Mouse (Mus musculus) CH12.LX (cell line): ENCODE results near the gene Ficd. TPM values are rescaled to one million over a fixed set of nuclear protein-coding genes. Genes with fewer than 3 reads are reported as not detected.

ENCODE experiments used
- DNase-seq: peaks from one replicate; pipeline ENCODE4 v3.0.0-alpha.2; 2013; ENCODE audit errors: extremely low read depth
- H3K27ac ChIP-seq: 2 replicates; pipeline ENCODE4 v1.5.1; 2012; ENCODE audit warnings: low read depth, mild to moderate bottlenecking, control low read depth, moderate library complexity; ENCODE audit not compliant: insufficient read depth
- H3K27me3 ChIP-seq: replicated peaks from 2 replicates; pipeline ENCODE3; 2012; ENCODE audit warnings: inconsistent platforms
- H3K36me3 ChIP-seq, 2 experiments: replicated peaks in 1 of 2; 2 replicates each; pipeline versions ENCODE3 to v1.6.1; 2012; ENCODE audit warnings: inconsistent platforms in 1 of 2, low read length in 1 of 2, mild to moderate bottlenecking in 1 of 2, mixed read lengths in 1 of 2, moderate library complexity in 1 of 2; ENCODE audit not compliant: control insufficient read depth in 1 of 2, insufficient read depth in 1 of 2
- H3K4me1 ChIP-seq, 2 experiments: 2 replicates each; pipeline ENCODE4 v1.6.1; 2012; ENCODE audit warnings: inconsistent platforms in 1 of 2, moderate library complexity in 1 of 2; ENCODE audit not compliant: insufficient read depth in 2 of 2, control insufficient read depth in 1 of 2
- H3K4me2 ChIP-seq: 2 replicates; pipeline ENCODE4 v1.6.1; 2012; ENCODE audit warnings: low read depth, mild to moderate bottlenecking, control low read depth; ENCODE audit not compliant: poor library complexity, insufficient read depth, severe bottlenecking
- H3K4me3 ChIP-seq, 3 experiments: fragments of 150-350 bp in 1 of 3; sonication (generic) in 1 of 3; replicated peaks in 1 of 3; 2 replicates each; pipeline versions ENCODE3 to v1.5.1; 2011 to 2012; ENCODE audit warnings: low read depth in 2 of 3, low read length in 2 of 3, mild to moderate bottlenecking in 2 of 3, moderate library complexity in 2 of 3, control low read depth in 1 of 3, improper control_type of control experiment in 1 of 3, inconsistent platforms in 1 of 3, mixed read lengths in 1 of 3; ENCODE audit not compliant: poor library complexity in 1 of 3
- H3K79me2 ChIP-seq: replicated peaks from 2 replicates; pipeline ENCODE4 v1.6.1; 2012; ENCODE audit warnings: mild to moderate bottlenecking, moderate library complexity; ENCODE audit not compliant: control insufficient read depth, poor library complexity, insufficient read depth, severe bottlenecking; ENCODE audit errors: extremely low read depth
- H3K9ac ChIP-seq: 2 replicates; pipeline ENCODE4 v1.6.1; 2012; ENCODE audit warnings: low read depth, mild to moderate bottlenecking, control low read depth, moderate library complexity; ENCODE audit not compliant: insufficient read depth
- H3K9me3 ChIP-seq: replicated peaks from 2 replicates; pipeline ENCODE3; 2012; ENCODE audit warnings: low read length, inconsistent platforms, mixed read lengths
- CHD1 ChIP-seq: IDR thresholded peaks from 2 replicates; pipeline ENCODE4 v1.6.1; 2012; ENCODE audit warnings: low read depth, low read length, improper control_type of control experiment, inconsistent platforms
- CHD2 ChIP-seq: IDR thresholded peaks from 2 replicates; pipeline ENCODE4 v1.6.1; 2011; ENCODE audit warnings: low read length, improper control_type of control experiment
- CTCF ChIP-seq, 2 experiments: IDR thresholded peaks in 1 of 2; conservative IDR thresholded peaks in 1 of 2; 2 replicates each; pipeline ENCODE4 v1.5.1; 2011 to 2012; ENCODE audit warnings: low read depth in 2 of 2, low read length in 2 of 2, improper control_type of control experiment in 1 of 2, inconsistent platforms in 1 of 2, mild to moderate bottlenecking in 1 of 2, moderate library complexity in 1 of 2
- ELF1 ChIP-seq: IDR thresholded peaks from 2 replicates; pipeline ENCODE4 v1.6.1; 2014; ENCODE audit warnings: low read depth, mild to moderate bottlenecking, inconsistent platforms, low read length, improper control_type of control experiment
- EP300 ChIP-seq: IDR thresholded peaks from 2 replicates; pipeline ENCODE4 v1.6.1; 2011; ENCODE audit warnings: low read length, improper control_type of control experiment
- HCFC1 ChIP-seq: IDR thresholded peaks from 2 replicates; pipeline ENCODE4 v1.6.1; 2012; ENCODE audit warnings: low read depth, mild to moderate bottlenecking, inconsistent platforms, low read length, improper control_type of control experiment
- IRF4 ChIP-seq: IDR thresholded peaks from 2 replicates; pipeline ENCODE4 v1.6.1; 2014; ENCODE audit warnings: low read depth, mild to moderate bottlenecking, inconsistent platforms, low read length, improper control_type of control experiment
- JUN ChIP-seq: IDR thresholded peaks from 2 replicates; pipeline ENCODE4 v1.6.1; 2011; ENCODE audit warnings: low read depth, mild to moderate bottlenecking, low read length, improper control_type of control experiment, moderate library complexity; ENCODE audit not compliant: insufficient read depth
- JUND ChIP-seq: conservative IDR thresholded peaks from 2 replicates; pipeline ENCODE4 v1.6.1; 2011; ENCODE audit warnings: low read depth, low read length, improper control_type of control experiment
- MAX ChIP-seq: IDR thresholded peaks from 2 replicates; pipeline ENCODE4 v1.6.1; 2011; ENCODE audit warnings: low read length, improper control_type of control experiment
- MYC ChIP-seq: IDR thresholded peaks from 2 replicates; pipeline ENCODE4 v1.6.1; 2011; ENCODE audit warnings: low read depth, mild to moderate bottlenecking, improper control_type of control experiment, low read length
- NELFE ChIP-seq: IDR thresholded peaks from 2 replicates; pipeline ENCODE4 v1.6.1; 2011; ENCODE audit warnings: low read depth, low read length, improper control_type of control experiment
- NRF1 ChIP-seq: IDR thresholded peaks from 2 replicates; pipeline ENCODE4 v1.6.1; 2014; ENCODE audit warnings: low read depth, mild to moderate bottlenecking, inconsistent platforms, low read length, improper control_type of control experiment, moderate library complexity
- PAX5 ChIP-seq: IDR thresholded peaks from 2 replicates; pipeline ENCODE4 v1.6.1; 2012; ENCODE audit warnings: low read length, inconsistent platforms, mixed read lengths
- POLR2A ChIP-seq: IDR thresholded peaks from 2 replicates; pipeline ENCODE4 v1.6.1; 2011; ENCODE audit warnings: low read depth, mild to moderate bottlenecking, improper control_type of control experiment, low read length
- POLR2AphosphoS2 ChIP-seq: IDR thresholded peaks from 2 replicates; pipeline ENCODE4 v1.6.1; 2011; ENCODE audit warnings: low read depth, low read length, improper control_type of control experiment
- RAD21 ChIP-seq: IDR thresholded peaks from 2 replicates; pipeline ENCODE4 v1.6.1; 2011; ENCODE audit warnings: low read depth, mild to moderate bottlenecking, low read length, improper control_type of control experiment, moderate library complexity
- SMC3 ChIP-seq: IDR thresholded peaks from 2 replicates; pipeline ENCODE4 v1.6.1; 2011; ENCODE audit warnings: low read depth, low read length, improper control_type of control experiment
- TBP ChIP-seq: conservative IDR thresholded peaks from 2 replicates; pipeline ENCODE4 v1.6.1; 2011; ENCODE audit warnings: low read depth, low read length, improper control_type of control experiment
- USF1 ChIP-seq: IDR thresholded peaks from 2 replicates; pipeline ENCODE4 v1.6.1; 2014; ENCODE audit warnings: low read depth, mild to moderate bottlenecking, inconsistent platforms, low read length, improper control_type of control experiment
- USF2 ChIP-seq: conservative IDR thresholded peaks from 2 replicates; pipeline ENCODE4 v1.6.1; 2011; ENCODE audit warnings: low read depth, low read length, improper control_type of control experiment
- ZC3H11A ChIP-seq: IDR thresholded peaks from 2 replicates; pipeline ENCODE4 v1.6.1; 2012; ENCODE audit warnings: low read depth, mild to moderate bottlenecking, inconsistent platforms, low read length, improper control_type of control experiment
- ZMIZ1 ChIP-seq: IDR thresholded peaks from 2 replicates; pipeline ENCODE4 v1.6.1; 2012; ENCODE audit warnings: low read depth, mild to moderate bottlenecking, inconsistent platforms, low read length, improper control_type of control experiment
- dilution Hi-C: fragments of 300-500 bp; cut with MboI; formaldehyde crosslinking; loops from 2 replicates; pipeline ENCODE4 v1.14.3; 2020; ENCODE audit warnings: low sequenced_read_pairs; ENCODE audit not compliant: extremely low pct_unique_long_range_greater_than_20kb, extremely low pct_ligation_motif_present
- in situ Hi-C: fragments of 300-500 bp; cut with MboI; formaldehyde crosslinking; loops from 3 replicates; pipeline ENCODE4 v1.14.3; 2019; ENCODE audit warnings: low sequenced_read_pairs, low pct_ligation_motif_present, low pct_unique_long_range_greater_than_20kb, mixed read lengths
- polyA plus RNA-seq: library from polyadenylated mRNA; unstranded; fragments of >175 nt; gene quantifications from 2 replicates; pipeline ENCODE4 v1.2.1, GENCODE M21; 2012; ENCODE audit warnings: low read depth; ENCODE audit not compliant: insufficient read length
- total RNA-seq, 2 experiments: library from RNA; depleted of rRNA; stranded (reverse); fragments of 300-350 nt in 1 of 2; fragments of >200 nt in 1 of 2; gene quantifications; 2 replicates each; pipeline ENCODE4 v1.2.3; 2012 to 2014

Gene Ficd
- total and polyA plus RNA-seq, 3 experiments = 2.4 to 2.5 (median 2.4) TPM

DNA sequence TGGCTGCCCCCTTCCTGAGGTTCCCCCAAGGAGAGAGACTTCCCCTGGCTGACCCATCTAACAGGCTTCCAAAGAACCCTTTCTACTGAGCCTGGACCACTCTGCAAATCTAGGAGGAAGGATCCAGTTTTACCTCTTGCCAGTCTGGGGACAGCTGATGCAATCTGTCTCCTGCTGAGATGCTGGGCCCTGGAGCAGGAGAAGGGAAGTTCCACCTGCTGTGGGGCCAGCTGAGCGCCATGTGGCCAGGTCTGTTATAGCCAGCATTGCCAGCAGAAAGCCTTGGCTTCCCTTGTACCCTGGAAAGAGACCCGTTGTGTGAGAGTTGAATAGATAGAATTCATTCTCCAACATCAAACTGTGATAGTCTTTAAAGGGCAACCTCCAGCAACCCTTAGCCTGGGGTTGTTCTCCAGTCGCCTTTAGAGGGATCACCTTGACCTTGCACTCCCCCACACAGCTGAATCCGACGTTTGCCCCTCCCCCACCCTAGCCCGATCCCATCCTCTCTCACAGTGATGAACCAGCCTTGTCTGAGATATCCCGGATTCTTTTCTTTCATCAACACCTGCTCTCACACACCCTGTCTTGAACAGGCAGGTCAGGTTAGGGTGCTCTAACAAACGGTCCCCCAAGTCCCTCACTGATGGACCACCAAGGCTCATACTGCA lies 11.9 kb upstream of the Ficd start:
- no peaks in the 10 kb centered on the region for H3K36me3 ChIP-seq
- TF ChIP-seq CHD2 = 0 out of 2 replicates have a peak, but pooled peaks have one; percentile 16
- no peak for TF ChIP-seq TBP
- no peak overlapping the region for H3K9ac ChIP-seq
- H3K4me1 ChIP-seq = peaks cover 3 to 7% of the 10 kb centered on the region in 2 experiments; a peak in 3 of 4 replicates
- H3K9me3 ChIP-seq = peaks cover 6% of the 10 kb centered on the region
- DNase-seq = no peak
- H3K4me2 ChIP-seq = no peak overlapping the region
- in situ Hi-C loops (no loop called here), dilution Hi-C loops (no loop called here)
- no peaks in the 10 kb centered on the region for H3K79me2 ChIP-seq
- peaks cover 55% of the 10 kb centered on the region for H3K27me3 ChIP-seq
- H3K27ac ChIP-seq = no peak overlapping the region
- no peak overlapping the region for H3K4me3 ChIP-seq

DNA sequence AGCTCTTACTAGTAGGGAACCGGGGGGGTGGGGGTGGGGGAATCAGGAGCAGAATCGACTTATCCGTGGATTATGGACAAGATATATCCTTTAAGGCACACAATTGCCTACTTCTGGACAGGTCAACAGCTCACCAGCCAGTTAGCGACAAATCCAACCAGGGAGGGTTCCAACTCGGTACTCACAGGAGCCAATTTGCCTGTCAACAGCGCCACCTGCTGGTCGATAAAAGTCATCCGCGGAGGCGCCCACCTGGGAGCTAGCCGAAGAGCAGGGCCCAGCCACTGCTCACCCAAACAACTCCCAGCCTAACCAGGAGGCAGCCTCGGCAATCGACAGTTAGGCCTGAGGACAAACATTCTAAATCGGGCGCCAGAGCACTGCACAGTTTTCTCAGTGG lies 11.2 kb upstream of the Ficd start, which contains the start of gene 1700069L16Rik:
Gene 1700069L16Rik, minus strand, starts transcription at position 327 of the 400 bp plus-strand sequence.
- TF ChIP-seq MYC (no peak), POLR2AphosphoS2 (no peak), JUN (no peak), HCFC1 (no peak), ZC3H11A (peak; percentile 58), POLR2A (no peak), USF1 (no peak), CHD1 (no peak), JUND (no peak), IRF4 (peak; percentile 18; the same call in 1 of the 2 replicates), NRF1 (no peak), CHD2 (no peak), SMC3 (peak; percentile 94), RAD21 (peak; percentile 94), NELFE (no peak; the same call in 1 of the 2 replicates), ZMIZ1 (no peak), CTCF (conservative IDR thresholded peaks at IDR 0.05 in 1 of 2, IDR thresholded peaks at IDR 0.05 in 1 of 2; ENCODE audit: low read depth in 2 of 2, low read length in 2 of 2) (peak; percentile 55 to 91; a peak in 3 of 4 replicates), PAX5 (no peak), ELF1 (no peak), EP300 (no peak), MAX (no peak), USF2 (no peak)
- in situ Hi-C loops = no loop called here
- Histone ChIP-seq H3K9ac (no peak within 1 kb of the TSS), H3K9me3 (peaks cover 7% of the 10 kb centered on the region), H3K4me3 (no peak within 1 kb of the TSS), H3K27me3 (peaks cover 53% of the 10 kb centered on the region), H3K79me2 (no peaks in the 10 kb centered on the region), H3K27ac (no peak within 1 kb of the TSS), H3K4me2 (no peak within 1 kb of the TSS), H3K36me3 (no peaks in the 10 kb centered on the region), H3K4me1 (peaks cover 3 to 7% of the 10 kb centered on the region in 2 experiments; a peak in 3 of 4 replicates)
- dilution Hi-C loops = no loop called here
- DNase-seq = peak; percentile 84
